ENCODE assay signal across 8 mouse cellular contexts in the genomic region with DNA sequence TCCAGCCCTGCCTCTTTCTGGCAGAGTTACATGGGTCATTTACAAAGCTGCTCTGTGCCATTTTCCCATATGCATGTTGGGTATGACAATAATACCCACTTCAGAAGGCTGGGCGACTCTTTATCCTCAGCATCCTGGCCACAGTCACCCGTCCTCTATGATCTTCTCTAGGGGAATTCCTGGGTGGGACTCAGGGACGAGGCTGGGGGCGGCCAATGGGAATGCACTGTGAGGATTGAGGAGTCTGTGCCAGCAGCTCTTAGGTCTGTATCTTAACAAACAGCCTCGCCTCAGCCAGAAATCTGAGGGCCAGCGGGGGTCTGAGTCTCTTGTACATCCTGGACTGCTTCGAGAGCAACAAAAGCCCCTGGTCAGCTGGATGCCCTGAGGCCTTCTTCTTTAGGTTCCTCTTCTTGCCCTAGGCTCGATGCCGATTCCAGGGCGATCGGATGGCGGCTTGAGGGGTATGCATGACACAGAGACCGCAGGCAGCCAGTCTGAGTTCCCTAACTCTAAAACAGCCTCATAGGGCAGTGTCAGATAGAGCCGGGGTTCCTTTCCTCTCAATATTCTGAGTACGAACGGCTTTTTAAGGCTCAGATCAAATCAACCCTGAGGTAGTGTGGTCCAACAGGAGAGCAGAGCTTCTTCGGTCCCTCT. TPM values are rescaled to one million over a fixed set of nuclear protein-coding genes. Genes with fewer than 3 reads are reported as not detected.
DNase-seq lines count a peak whose midpoint lies in the region; ATAC-seq and TF ChIP-seq lines count a peak whose summit lies in the region.

No protein-coding gene starts in this region.

- peaks cover 15% of the 10 kb centered on the region for H3K36me3 ChIP-seq in intestine, embryonic 14.5 days (ENCODE audit: control insufficient read depth, insufficient read depth, low read length)
- peaks cover 12% of the 10 kb centered on the region for H3K36me3 ChIP-seq in midbrain, postnatal 0 days (ENCODE audit: insufficient read depth, low read length)

- peak overlapping the region; percentile 60; the same call in 1 of the 2 replicates for H3K9ac ChIP-seq in intestine, embryonic 14.5 days (ENCODE audit: low read length)
- H3K9ac ChIP-seq in midbrain, postnatal 0 days (replicated peaks; ENCODE audit: low read length, poor library complexity, severe bottlenecking) = peak overlapping the region; percentile 75

- TF ChIP-seq POLR2A in lung, adult 2 months (IDR thresholded peaks at IDR 0.05; ENCODE audit: borderline replicate concordance, extremely low read depth, low read depth, low read length) = no peak
- TF ChIP-seq POLR2A in embryonic fibroblast, embryonic 13.5 days (IDR thresholded peaks at IDR 0.05; ENCODE audit: low read depth, low read length) = no peak

- no peaks in the 10 kb centered on the region for H3K27me3 ChIP-seq in intestine, embryonic 14.5 days (replicated peaks; ENCODE audit: control insufficient read depth, insufficient read depth, low read length)
- H3K27me3 ChIP-seq in midbrain, postnatal 0 days (ENCODE audit: insufficient read depth, low read length) = no peaks in the 10 kb centered on the region

- no peaks in the 10 kb centered on the region for H3K9me3 ChIP-seq in intestine, embryonic 14.5 days (ENCODE audit: control insufficient read depth, low read length)
- H3K9me3 ChIP-seq in midbrain, postnatal 0 days (ENCODE audit: low read length) = no peaks in the 10 kb centered on the region

- H3K4me1 ChIP-seq in lung, adult 2 months (ENCODE audit: control insufficient read depth, insufficient read depth, low read length) = peaks cover 33% of the 10 kb centered on the region
- H3K4me1 ChIP-seq in embryonic fibroblast, embryonic 13.5 days (ENCODE audit: control insufficient read depth, insufficient read depth, low read length) = peaks cover 11% of the 10 kb centered on the region
- H3K4me1 ChIP-seq in intestine, embryonic 14.5 days (replicated peaks; ENCODE audit: control insufficient read depth, insufficient read depth, low read length) = peaks cover 64% of the 10 kb centered on the region
- peaks cover 27% of the 10 kb centered on the region for H3K4me1 ChIP-seq in midbrain, postnatal 0 days (ENCODE audit: insufficient read depth, low read length)

- DNase-seq in lung, adult 2 months = no peak
- no peak for DNase-seq in lung, postnatal 10 days
- peak; percentile 62 for DNase-seq in intestine, embryonic 14.5 days (ENCODE audit: low spot score)
- DNase-seq in midbrain, postnatal 0 days (ENCODE audit: low spot score) = no peak
- no peak for DNase-seq in natural killer cell, adult 2 months (ENCODE audit: low spot score in 2 of 2)
- no peak for DNase-seq in kidney, postnatal 14 days
- no peak for DNase-seq in kidney, postnatal 25 days

- peak overlapping the region; percentile 70 for H3K4me3 ChIP-seq in lung, adult 2 months (replicated peaks; ENCODE audit: extremely low read depth, low read depth, low read length)
- peak overlapping the region; percentile 41 for H3K4me3 ChIP-seq in embryonic fibroblast, embryonic 13.5 days (ENCODE audit: insufficient read depth, low read length)
- H3K4me3 ChIP-seq in intestine, embryonic 14.5 days (ENCODE audit: low read depth, low read length) = peak overlapping the region; percentile 51
- H3K4me3 ChIP-seq in midbrain, postnatal 0 days (ENCODE audit: low read depth, low read length) = peak overlapping the region; percentile 59

- H3K4me2 ChIP-seq in intestine, embryonic 14.5 days (ENCODE audit: low read length) = peak overlapping the region; percentile 100
- H3K4me2 ChIP-seq in midbrain, postnatal 0 days (ENCODE audit: low read depth, low read length, poor library complexity, severe bottlenecking) = peak overlapping the region; percentile 96

- no peak for TF ChIP-seq CTCF in lung, adult 2 months (IDR thresholded peaks at IDR 0.05; ENCODE audit: insufficient read depth, low read length)
- TF ChIP-seq CTCF in embryonic fibroblast, embryonic 13.5 days (IDR thresholded peaks at IDR 0.05; ENCODE audit: borderline replicate concordance, insufficient read depth, low read length) = no peak
- TF ChIP-seq CTCF in midbrain, postnatal 0 days (IDR thresholded peaks at IDR 0.05) = no peak

- H3K27ac ChIP-seq in embryonic fibroblast, embryonic 13.5 days (ENCODE audit: insufficient read depth, low read length) = peak overlapping the region; percentile 45
- H3K27ac ChIP-seq in intestine, embryonic 14.5 days (ENCODE audit: low read depth) = peak overlapping the region; percentile 14; the same call in 1 of the 2 replicates
- H3K27ac ChIP-seq in midbrain, postnatal 0 days (ENCODE audit: low read depth, low read length) = peak overlapping the region; percentile 55

- WGBS in lung, adult 2 months = 36% methylated on average over 17 of the region's 17 CpGs
- WGBS in intestine, embryonic 14.5 days = 48% methylated on average over 17 of the region's 17 CpGs
- WGBS in midbrain, postnatal 0 days = 21% methylated on average over 17 of the region's 17 CpGs

- no peak for ATAC-seq in intestine, embryonic 14.5 days (replicated peaks; ENCODE audit: low FRiP score, low TSS enrichment, low read depth)
- no peak for ATAC-seq in midbrain, postnatal 0 days (ENCODE audit: low FRiP score)

RNA-seq across cellular contexts. Expression of a gene that starts 8.2 kb away (rescaled TPM):
- 204 and 210 TPM in 2 replicates for polyA plus RNA-seq in lung, adult 2 months (2012; rRNA removed)
- 194 and 237 TPM in 2 replicates for polyA plus RNA-seq in embryonic fibroblast, embryonic 13.5 days (2011; ENCODE audit: insufficient read length, low read depth, missing spikeins)
- 149 and 150 TPM in 2 replicates for polyA plus RNA-seq in intestine, embryonic 14.5 days (2014; fragmentation: Nextera tagmentation; extraction: Ambion mirVana)
- 153 and 199 TPM in 2 replicates for total RNA-seq in midbrain, postnatal 0 days (2014; rRNA removed)
- 46.8 and 50.4 TPM in 2 replicates for polyA plus RNA-seq in midbrain, postnatal 0 days (2015; fragmentation: Nextera tagmentation; extraction: Ambion mirVana)

RNA-seq across cellular contexts. Expression of a gene that starts 23.0 kb away (rescaled TPM):
- 13.7 and 14.0 TPM in 2 replicates for polyA plus RNA-seq in lung, adult 2 months (2012; rRNA removed)
- polyA plus RNA-seq in embryonic fibroblast, embryonic 13.5 days (2011; ENCODE audit: insufficient read length, low read depth, missing spikeins) = 7.3 and 10.8 TPM in 2 replicates
- polyA plus RNA-seq in intestine, embryonic 14.5 days (2014; fragmentation: Nextera tagmentation; extraction: Ambion mirVana) = 7.4 and 7.8 TPM in 2 replicates
- total RNA-seq in midbrain, postnatal 0 days (2014; rRNA removed) = 26.9 and 34.8 TPM in 2 replicates
- polyA plus RNA-seq in midbrain, postnatal 0 days (2015; fragmentation: Nextera tagmentation; extraction: Ambion mirVana) = 18.9 and 19.3 TPM in 2 replicates

RNA-seq across cellular contexts. Expression of a gene that starts 23.9 kb away (rescaled TPM):
- 15.6 and 17.2 TPM in 2 replicates for polyA plus RNA-seq in lung, adult 2 months (2012; rRNA removed)
- polyA plus RNA-seq in embryonic fibroblast, embryonic 13.5 days (2011; ENCODE audit: insufficient read length, low read depth, missing spikeins) = 3.1 and 4.2 TPM in 2 replicates
- 13.9 and 16.2 TPM in 2 replicates for polyA plus RNA-seq in intestine, embryonic 14.5 days (2014; fragmentation: Nextera tagmentation; extraction: Ambion mirVana)
- 98.8 and 115 TPM in 2 replicates for total RNA-seq in midbrain, postnatal 0 days (2014; rRNA removed)
- polyA plus RNA-seq in midbrain, postnatal 0 days (2015; fragmentation: Nextera tagmentation; extraction: Ambion mirVana) = 88.2 and 88.3 TPM in 2 replicates

RNA-seq across cellular contexts. Expression of a gene that starts 31.9 kb away (rescaled TPM):
- 28.2 and 32.2 TPM in 2 replicates for polyA plus RNA-seq in lung, adult 2 months (2012; rRNA removed)
- 10.1 and 16.4 TPM in 2 replicates for polyA plus RNA-seq in embryonic fibroblast, embryonic 13.5 days (2011; ENCODE audit: insufficient read length, low read depth, missing spikeins)
- polyA plus RNA-seq in intestine, embryonic 14.5 days (2014; fragmentation: Nextera tagmentation; extraction: Ambion mirVana) = 4.5 and 5.1 TPM in 2 replicates
- 1.5 and 4.7 TPM in 2 replicates for total RNA-seq in midbrain, postnatal 0 days (2014; rRNA removed)
- polyA plus RNA-seq in midbrain, postnatal 0 days (2015; fragmentation: Nextera tagmentation; extraction: Ambion mirVana) = 2.0 and 3.2 TPM in 2 replicates

RNA-seq across cellular contexts. Expression of a gene that starts 38.9 kb away (rescaled TPM):
- polyA plus RNA-seq in lung, adult 2 months (2012; rRNA removed) = 153 and 372 TPM in 2 replicates
- polyA plus RNA-seq in embryonic fibroblast, embryonic 13.5 days (2011; ENCODE audit: insufficient read length, low read depth, missing spikeins) = 32.4 and 43.1 TPM in 2 replicates
- polyA plus RNA-seq in intestine, embryonic 14.5 days (2014; fragmentation: Nextera tagmentation; extraction: Ambion mirVana) = 26.9 and 29.6 TPM in 2 replicates
- total RNA-seq in midbrain, postnatal 0 days (2014; rRNA removed) = 225 and 315 TPM in 2 replicates
- polyA plus RNA-seq in midbrain, postnatal 0 days (2015; fragmentation: Nextera tagmentation; extraction: Ambion mirVana) = 76.5 and 87.1 TPM in 2 replicates
